Mouse (Mus musculus) CH12.LX (cell line): ENCODE data around the gene Pbx3. TPM values are rescaled to one million over a fixed set of nuclear protein-coding genes. Genes with fewer than 3 reads are reported as not detected.

Source experiments
- DNase-seq: peaks from one replicate; pipeline ENCODE4 v3.0.0-alpha.2; 2013; ENCODE audit errors: extremely low read depth
- H3K27ac ChIP-seq: 2 replicates; pipeline ENCODE4 v1.5.1; 2012; ENCODE audit warnings: low read depth, mild to moderate bottlenecking, control low read depth, moderate library complexity; ENCODE audit not compliant: insufficient read depth
- H3K27me3 ChIP-seq: replicated peaks from 2 replicates; pipeline ENCODE3; 2012; ENCODE audit warnings: inconsistent platforms
- H3K36me3 ChIP-seq, 2 experiments: replicated peaks in 1 of 2; 2 replicates each; pipeline versions ENCODE3 to v1.6.1; 2012; ENCODE audit warnings: inconsistent platforms in 1 of 2, low read length in 1 of 2, mild to moderate bottlenecking in 1 of 2, mixed read lengths in 1 of 2, moderate library complexity in 1 of 2; ENCODE audit not compliant: control insufficient read depth in 1 of 2, insufficient read depth in 1 of 2
- H3K4me1 ChIP-seq, 2 experiments: 2 replicates each; pipeline ENCODE4 v1.6.1; 2012; ENCODE audit warnings: inconsistent platforms in 1 of 2, moderate library complexity in 1 of 2; ENCODE audit not compliant: insufficient read depth in 2 of 2, control insufficient read depth in 1 of 2
- H3K4me2 ChIP-seq: 2 replicates; pipeline ENCODE4 v1.6.1; 2012; ENCODE audit warnings: low read depth, mild to moderate bottlenecking, control low read depth; ENCODE audit not compliant: poor library complexity, insufficient read depth, severe bottlenecking
- H3K4me3 ChIP-seq, 3 experiments: fragments of 150-350 bp in 1 of 3; sonication (generic) in 1 of 3; replicated peaks in 1 of 3; 2 replicates each; pipeline versions ENCODE3 to v1.5.1; 2011 to 2012; ENCODE audit warnings: low read depth in 2 of 3, low read length in 2 of 3, mild to moderate bottlenecking in 2 of 3, moderate library complexity in 2 of 3, control low read depth in 1 of 3, improper control_type of control experiment in 1 of 3, inconsistent platforms in 1 of 3, mixed read lengths in 1 of 3; ENCODE audit not compliant: poor library complexity in 1 of 3
- H3K79me2 ChIP-seq: replicated peaks from 2 replicates; pipeline ENCODE4 v1.6.1; 2012; ENCODE audit warnings: mild to moderate bottlenecking, moderate library complexity; ENCODE audit not compliant: control insufficient read depth, poor library complexity, insufficient read depth, severe bottlenecking; ENCODE audit errors: extremely low read depth
- H3K9ac ChIP-seq: 2 replicates; pipeline ENCODE4 v1.6.1; 2012; ENCODE audit warnings: low read depth, mild to moderate bottlenecking, control low read depth, moderate library complexity; ENCODE audit not compliant: insufficient read depth
- H3K9me3 ChIP-seq: replicated peaks from 2 replicates; pipeline ENCODE3; 2012; ENCODE audit warnings: low read length, inconsistent platforms, mixed read lengths
- BHLHE40 ChIP-seq: IDR thresholded peaks from 2 replicates; pipeline ENCODE4 v1.6.1; 2011; ENCODE audit warnings: mild to moderate bottlenecking, low read depth, low read length, improper control_type of control experiment
- CTCF ChIP-seq, 2 experiments: IDR thresholded peaks in 1 of 2; conservative IDR thresholded peaks in 1 of 2; 2 replicates each; pipeline ENCODE4 v1.5.1; 2011 to 2012; ENCODE audit warnings: low read depth in 2 of 2, low read length in 2 of 2, improper control_type of control experiment in 1 of 2, inconsistent platforms in 1 of 2, mild to moderate bottlenecking in 1 of 2, moderate library complexity in 1 of 2
- ELF1 ChIP-seq: IDR thresholded peaks from 2 replicates; pipeline ENCODE4 v1.6.1; 2014; ENCODE audit warnings: low read depth, mild to moderate bottlenecking, inconsistent platforms, low read length, improper control_type of control experiment
- HCFC1 ChIP-seq: IDR thresholded peaks from 2 replicates; pipeline ENCODE4 v1.6.1; 2012; ENCODE audit warnings: low read depth, mild to moderate bottlenecking, inconsistent platforms, low read length, improper control_type of control experiment
- IRF4 ChIP-seq: IDR thresholded peaks from 2 replicates; pipeline ENCODE4 v1.6.1; 2014; ENCODE audit warnings: low read depth, mild to moderate bottlenecking, inconsistent platforms, low read length, improper control_type of control experiment
- JUND ChIP-seq: conservative IDR thresholded peaks from 2 replicates; pipeline ENCODE4 v1.6.1; 2011; ENCODE audit warnings: low read depth, low read length, improper control_type of control experiment
- MAX ChIP-seq: IDR thresholded peaks from 2 replicates; pipeline ENCODE4 v1.6.1; 2011; ENCODE audit warnings: low read length, improper control_type of control experiment
- MEF2A ChIP-seq: IDR thresholded peaks from 2 replicates; pipeline ENCODE4 v1.6.1; 2014; ENCODE audit warnings: low read depth, mild to moderate bottlenecking, inconsistent platforms, low read length, improper control_type of control experiment, borderline replicate concordance
- MXI1 ChIP-seq: IDR thresholded peaks from 2 replicates; pipeline ENCODE4 v1.6.1; 2011; ENCODE audit warnings: mild to moderate bottlenecking, low read depth, low read length, improper control_type of control experiment
- NELFE ChIP-seq: IDR thresholded peaks from 2 replicates; pipeline ENCODE4 v1.6.1; 2011; ENCODE audit warnings: low read depth, low read length, improper control_type of control experiment
- NRF1 ChIP-seq: IDR thresholded peaks from 2 replicates; pipeline ENCODE4 v1.6.1; 2014; ENCODE audit warnings: low read depth, mild to moderate bottlenecking, inconsistent platforms, low read length, improper control_type of control experiment, moderate library complexity
- SIN3A ChIP-seq: IDR thresholded peaks from 2 replicates; pipeline ENCODE4 v1.6.1; 2012; ENCODE audit warnings: low read length, improper control_type of control experiment, inconsistent platforms
- TBP ChIP-seq: conservative IDR thresholded peaks from 2 replicates; pipeline ENCODE4 v1.6.1; 2011; ENCODE audit warnings: low read depth, low read length, improper control_type of control experiment
- TCF12 ChIP-seq: IDR thresholded peaks from 2 replicates; pipeline ENCODE4 v1.6.1; 2014; ENCODE audit warnings: low read depth, mild to moderate bottlenecking, inconsistent platforms, low read length, improper control_type of control experiment
- dilution Hi-C: fragments of 300-500 bp; cut with MboI; formaldehyde crosslinking; loops from 2 replicates; pipeline ENCODE4 v1.14.3; 2020; ENCODE audit warnings: low sequenced_read_pairs; ENCODE audit not compliant: extremely low pct_unique_long_range_greater_than_20kb, extremely low pct_ligation_motif_present
- in situ Hi-C: fragments of 300-500 bp; cut with MboI; formaldehyde crosslinking; loops from 3 replicates; pipeline ENCODE4 v1.14.3; 2019; ENCODE audit warnings: low sequenced_read_pairs, low pct_ligation_motif_present, low pct_unique_long_range_greater_than_20kb, mixed read lengths
- polyA plus RNA-seq: library from polyadenylated mRNA; unstranded; fragments of >175 nt; gene quantifications from 2 replicates; pipeline ENCODE4 v1.2.1, GENCODE M21; 2012; ENCODE audit warnings: low read depth; ENCODE audit not compliant: insufficient read length
- total RNA-seq, 2 experiments: library from RNA; depleted of rRNA; stranded (reverse); fragments of 300-350 nt in 1 of 2; fragments of >200 nt in 1 of 2; gene quantifications; 2 replicates each; pipeline ENCODE4 v1.2.3; 2012 to 2014

Pbx3 gene
- total and polyA plus RNA-seq, 3 experiments: 3.8 to 8.1 (median 5.9) TPM

GRCm38 (mm10) chr2:34373886-34374285, 944 bp upstream of the Pbx3 start:
- H3K79me2 ChIP-seq: no peaks in the 10 kb centered on the region
- peaks cover 15% of the 10 kb centered on the region for H3K27me3 ChIP-seq
- H3K4me1 ChIP-seq: peaks cover 5 to 10% of the 10 kb centered on the region in 2 experiments
- TF ChIP-seq NRF1 (no peak), CTCF (conservative IDR thresholded peaks at IDR 0.05 in 1 of 2, IDR thresholded peaks at IDR 0.05 in 1 of 2; ENCODE audit: low read depth in 2 of 2, low read length in 2 of 2) (no peak), MAX (no peak), BHLHE40 (no peak), NELFE (no peak), MXI1 (no peak), JUND (no peak), IRF4 (no peak), TCF12 (no peak), MEF2A (no peak), TBP (no peak)
- DNase-seq: no peak
- no peak overlapping the region for H3K27ac ChIP-seq
- in situ Hi-C loops: no loop called here
- no peaks in the 10 kb centered on the region for H3K36me3 ChIP-seq
- dilution Hi-C loops: no loop called here
- no peak overlapping the region for H3K4me3 ChIP-seq
- H3K9ac ChIP-seq: no peak overlapping the region
- no peaks in the 10 kb centered on the region for H3K9me3 ChIP-seq
- no peak overlapping the region for H3K4me2 ChIP-seq

GRCm38 (mm10) chr2:34371441-34372304, 1.3 kb downstream of the Pbx3 start:
- peaks cover 5 to 10% of the 10 kb centered on the region in 2 experiments for H3K4me1 ChIP-seq
- TF ChIP-seq ELF1 (0 out of 2 replicates have a peak, but pooled peaks have one; percentile 8), HCFC1 (no peak), SIN3A (peak; percentile 16)
- no peaks in the 10 kb centered on the region for H3K79me2 ChIP-seq
- H3K36me3 ChIP-seq: no peaks in the 10 kb centered on the region
- peak; percentile 23 for DNase-seq
- dilution Hi-C loops (no loop called here), in situ Hi-C loops (no loop called here)
- H3K27me3 ChIP-seq: peaks cover 12% of the 10 kb centered on the region
- no peaks in the 10 kb centered on the region for H3K9me3 ChIP-seq
- H3K9ac ChIP-seq: peak overlapping the region; percentile 92
- H3K4me3 ChIP-seq: peak overlapping the region; percentile 69 to 83 (median 73)
- peak overlapping the region; percentile 64 for H3K27ac ChIP-seq
- peak overlapping the region; percentile 89 for H3K4me2 ChIP-seq
